Mouse (Mus musculus) telencephalon, adult 2 months (tissue): ENCODE data around the gene Safb2.
"Not testable (repeated sequence)": the region's sequence is repeated elsewhere in the genome, so short reads cannot be mapped to it uniquely, and the experiment has no call there.

ENCODE experiments used
- DNase-seq: peaks from one replicate; pipeline ENCODE4 v3.0.0-alpha.2; 2011; ENCODE audit warnings: low read depth, low spot score

Gene Safb2

GRCm38 (mm10) chr17:56584257-56585130 is at the start of gene Safb2, which contains the start of gene Safb:
Gene Safb2, minus strand, starts transcription at chr17:56584585.
Gene Safb, plus strand, starts transcription at chr17:56584825.
- peak; percentile 98 for DNase-seq

GRCm38 (mm10) chr17:56634023-56634422 is 49.6 kb upstream of the Safb2 start:
- no peak for DNase-seq

GRCm38 (mm10) chr17:56631807-56632206 is 47.4 kb upstream of the Safb2 start:
- no peak for DNase-seq

- not testable (repeated sequence) for DNase-seq
Measured at GRCm38 (mm10) chr17:56629800-56630781, 45.7 kb upstream of the Safb2 start.

GRCm38 (mm10) chr17:56627530-56628277 is 43.3 kb upstream of the Safb2 start, which contains the start of gene Catsperd:
Gene Catsperd, plus strand, starts transcription at chr17:56628143.
- DNase-seq = no peak

- DNase-seq = peak; percentile 95
Measured at GRCm38 (mm10) chr17:56626754-56627470, 42.5 kb upstream of the Safb2 start, which contains the start of gene Lonp1. Gene Lonp1, minus strand, starts transcription at chr17:56626887.

- DNase-seq = no peak
Measured at GRCm38 (mm10) chr17:56626260-56626659, 41.9 kb upstream of the Safb2 start.

GRCm38 (mm10) chr17:56625495-56625894 is 41.1 kb upstream of the Safb2 start:
- no peak for DNase-seq

- no peak for DNase-seq
Measured at GRCm38 (mm10) chr17:56617628-56618027, 33.2 kb upstream of the Safb2 start.

- no peak for DNase-seq
Measured at GRCm38 (mm10) chr17:56616725-56617124, 32.3 kb upstream of the Safb2 start.

- DNase-seq = no peak
Measured at GRCm38 (mm10) chr17:56615792-56616191, 31.4 kb upstream of the Safb2 start.

GRCm38 (mm10) chr17:56615136-56615784 is 30.9 kb upstream of the Safb2 start:
- DNase-seq = no peak

- DNase-seq = no peak
Measured at GRCm38 (mm10) chr17:56614391-56615135, 30.2 kb upstream of the Safb2 start.

- not testable (repeated sequence) for DNase-seq
Measured at GRCm38 (mm10) chr17:56613893-56614292, 29.5 kb upstream of the Safb2 start.

- peak; percentile 92 for DNase-seq
Measured at GRCm38 (mm10) chr17:56613236-56613844, 29.0 kb upstream of the Safb2 start, which contains the start of gene Rpl36. Gene Rpl36, plus strand, starts transcription at chr17:56613416.

GRCm38 (mm10) chr17:56612565-56612939 is 28.2 kb upstream of the Safb2 start:
- not testable (repeated sequence) for DNase-seq

GRCm38 (mm10) chr17:56611861-56612564 is 27.6 kb upstream of the Safb2 start:
- DNase-seq = no peak

GRCm38 (mm10) chr17:56611323-56611722 is 26.9 kb upstream of the Safb2 start:
- DNase-seq = no peak
